Mouse (Mus musculus) thymus, postnatal 10 days (tissue): Measurements from ENCODE around the gene Bcl9.

Source experiments
- DNase-seq, 2 experiments: peaks; one replicate each; pipeline ENCODE4 v3.0.0; 2021; ENCODE audit warnings: low spot score in 2 of 2

Bcl9 gene

DNA sequence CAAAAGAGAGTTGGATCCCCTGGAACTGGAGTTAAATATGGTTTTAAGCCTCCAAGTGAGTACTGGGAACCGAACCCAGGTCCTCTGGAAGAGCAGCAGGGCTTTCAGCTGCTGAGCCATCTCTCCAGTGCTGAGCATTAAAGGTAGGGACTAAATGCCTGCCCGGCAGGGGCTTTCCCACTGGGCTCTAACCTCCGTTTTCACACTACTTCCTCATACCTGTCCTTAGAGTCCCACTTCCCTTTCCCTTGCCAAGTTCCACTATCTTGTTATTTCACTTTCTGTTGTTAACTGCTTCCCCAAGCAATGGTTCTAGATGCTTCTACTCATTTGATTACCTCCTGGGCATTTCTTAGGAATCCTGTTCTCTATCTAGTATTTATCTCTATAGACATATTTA is 65.4 kb downstream of the Bcl9 start:
- DNase-seq, result no peak

DNA sequence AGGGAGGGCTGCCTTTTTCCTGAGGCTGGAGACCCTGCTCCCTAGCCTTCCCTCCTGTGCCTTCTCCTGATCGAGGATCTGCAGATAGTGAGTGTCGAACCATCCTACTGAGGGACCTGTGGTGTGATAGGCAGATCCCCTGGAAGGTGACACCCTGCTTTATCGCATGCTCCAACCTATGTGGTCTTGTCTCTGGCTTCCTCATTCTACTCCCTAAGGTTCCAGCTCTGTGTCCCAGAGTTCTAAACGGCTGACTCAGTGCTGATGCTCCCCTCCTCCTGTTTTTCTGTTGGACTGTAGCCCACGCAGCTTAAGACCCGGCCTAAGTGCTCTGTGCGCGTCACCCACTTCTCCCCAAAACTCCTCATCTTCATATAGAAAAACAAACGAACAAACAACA is 65.9 kb downstream of the Bcl9 start:
- DNase-seq, result no peak

DNA sequence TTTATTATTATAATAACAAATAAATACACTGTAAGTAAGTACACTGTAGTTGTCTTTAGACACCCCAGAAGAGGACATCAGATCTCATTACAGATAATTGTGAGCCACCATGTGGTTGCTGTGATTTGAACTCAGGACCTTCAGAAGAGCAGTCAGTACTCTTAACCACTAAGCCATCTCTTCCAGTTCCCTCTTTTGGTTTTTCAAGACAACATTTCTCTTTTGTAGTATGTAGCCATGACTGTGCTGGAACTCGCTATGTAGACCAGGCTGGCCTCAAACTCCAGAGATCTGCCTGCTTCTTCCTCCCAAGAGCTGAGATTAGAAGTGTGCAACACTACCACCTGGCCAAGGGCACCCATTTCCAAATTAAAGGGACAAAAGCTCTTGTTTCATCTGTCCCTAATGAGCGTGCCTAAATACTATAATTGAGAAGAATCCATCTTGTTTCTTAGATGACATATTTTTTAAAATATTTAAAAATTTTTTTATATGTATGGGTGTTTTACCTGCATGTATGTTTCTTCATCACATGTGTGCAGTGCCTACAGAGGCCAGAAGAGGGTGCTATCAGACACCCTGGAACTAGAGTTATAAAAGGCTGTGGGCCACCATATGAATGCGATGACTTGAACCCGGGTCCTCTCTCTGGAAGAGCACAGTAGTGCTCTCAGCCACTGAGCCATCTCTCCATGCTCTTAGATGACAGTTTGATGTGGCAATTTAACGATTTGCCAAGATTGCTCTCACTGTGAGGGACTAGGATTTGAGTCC is 66.9 kb downstream of the Bcl9 start:
- DNase-seq, result no peak

DNA sequence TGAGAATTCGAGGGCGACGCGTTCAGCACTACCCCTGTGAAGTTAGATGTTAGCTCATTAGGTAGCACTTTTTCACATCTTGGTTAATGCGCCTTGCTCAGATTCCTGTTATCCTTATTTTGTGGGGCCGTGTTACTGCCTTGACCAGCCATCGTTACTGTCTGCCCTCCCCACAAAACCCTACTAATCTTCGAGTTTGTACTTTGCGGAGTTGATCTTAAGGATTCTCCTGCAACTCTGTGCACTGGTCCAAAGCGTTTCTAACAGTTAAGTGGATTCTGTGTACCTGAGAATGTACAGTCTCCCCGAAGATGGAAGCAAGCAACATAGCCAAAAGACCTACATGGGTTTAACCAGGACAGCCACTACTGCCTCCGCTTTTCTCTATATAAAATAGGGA is 69.3 kb downstream of the Bcl9 start:
- DNase-seq, result no peak

DNA sequence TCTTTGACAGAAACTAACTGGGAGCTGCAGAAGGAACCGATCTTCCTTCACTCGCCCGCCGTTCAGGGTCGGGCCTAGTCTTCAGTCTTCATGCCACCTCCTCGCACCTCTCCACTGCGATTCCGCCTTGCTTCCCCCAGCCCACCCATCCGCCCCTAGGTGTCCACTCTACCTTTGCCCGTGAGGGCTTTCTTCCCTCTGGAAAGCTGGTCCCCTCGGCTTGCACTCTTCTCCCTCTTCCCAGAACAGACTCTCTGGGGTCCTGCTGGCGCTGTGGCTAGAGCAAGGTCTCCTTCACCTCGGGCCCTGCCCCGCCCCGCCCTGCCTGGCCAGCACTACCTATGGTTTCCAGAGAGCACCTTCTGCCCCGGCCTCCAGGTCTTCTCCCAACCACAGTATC is 69.7 kb downstream of the Bcl9 start:
- no peak for DNase-seq

DNA sequence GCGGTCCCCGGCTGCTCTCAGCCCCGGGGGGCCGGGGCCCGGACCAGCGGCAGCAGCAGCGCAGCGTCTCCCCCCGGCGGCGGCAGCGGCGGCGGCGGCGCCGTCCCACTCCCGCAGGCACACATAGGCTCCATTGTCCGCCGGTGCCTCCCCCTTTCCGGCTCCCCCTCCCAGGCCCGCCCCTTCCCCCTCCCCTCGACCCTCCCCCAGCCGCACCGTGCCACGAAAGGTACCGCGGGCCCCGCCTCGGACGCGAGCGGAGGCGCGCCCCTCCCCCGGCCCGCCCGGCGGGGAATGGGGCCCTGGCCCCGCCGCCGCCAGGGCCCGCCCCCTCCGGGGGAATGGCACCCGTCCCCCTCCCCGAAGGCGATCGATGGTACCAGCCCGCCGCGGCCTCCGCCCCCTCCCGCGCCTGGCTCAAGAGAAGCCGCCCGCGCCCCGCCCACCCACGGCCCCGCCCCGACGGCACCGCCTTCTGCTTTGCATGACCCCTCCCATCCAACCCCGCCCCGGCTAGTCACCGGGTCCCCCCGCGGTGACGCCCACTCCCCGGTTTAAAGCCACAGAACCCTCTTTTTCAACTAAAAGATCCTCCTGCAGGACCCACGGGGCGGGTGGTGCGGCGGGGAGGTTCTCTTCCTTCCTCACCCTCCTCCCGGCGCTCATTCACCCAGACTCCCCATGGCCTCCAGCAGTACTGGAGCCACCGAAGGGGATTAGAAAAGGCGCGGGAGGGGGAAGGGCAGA is 70.3 kb downstream of the Bcl9 start:
- peak; percentile 96 for DNase-seq

DNA sequence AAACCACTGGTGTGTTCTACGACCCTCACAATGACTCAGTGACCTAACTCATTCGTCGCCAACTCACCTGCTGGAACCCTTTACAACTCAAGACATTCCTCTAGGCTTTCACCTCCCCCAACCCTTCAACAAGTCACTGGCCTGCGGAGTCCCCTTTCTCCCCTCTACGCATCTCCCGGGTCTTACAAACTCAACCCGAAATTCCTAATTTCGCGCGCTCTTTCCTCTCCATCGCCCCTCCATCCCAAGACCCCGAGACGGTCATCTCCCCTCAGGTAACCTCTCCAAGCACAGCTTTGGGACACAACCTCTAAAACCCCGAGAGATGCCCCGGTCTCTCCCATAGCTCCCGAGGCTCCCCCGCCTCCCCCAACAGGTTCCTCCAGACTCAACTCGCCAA is 71.0 kb downstream of the Bcl9 start:
- no peak for DNase-seq

DNA sequence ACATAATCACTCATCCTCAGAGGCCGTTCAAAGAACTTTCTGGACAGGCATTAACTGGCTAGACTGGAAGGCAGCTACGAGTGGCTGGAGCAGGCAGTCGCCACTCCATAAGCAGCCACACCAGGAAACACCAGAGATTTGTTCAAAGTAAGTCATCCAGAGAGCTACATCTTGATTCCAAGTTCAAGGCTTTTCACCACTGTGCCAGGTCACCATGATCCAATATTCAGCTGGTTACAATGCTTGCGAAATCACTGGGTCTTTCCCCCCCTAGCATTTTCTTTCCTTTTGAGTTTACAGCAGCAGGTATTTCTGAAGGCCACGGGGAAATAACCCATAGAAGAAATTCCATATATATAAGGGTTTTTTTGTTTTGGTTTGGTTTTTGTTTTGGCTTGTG is 72.5 kb downstream of the Bcl9 start:
- no peak for DNase-seq

DNA sequence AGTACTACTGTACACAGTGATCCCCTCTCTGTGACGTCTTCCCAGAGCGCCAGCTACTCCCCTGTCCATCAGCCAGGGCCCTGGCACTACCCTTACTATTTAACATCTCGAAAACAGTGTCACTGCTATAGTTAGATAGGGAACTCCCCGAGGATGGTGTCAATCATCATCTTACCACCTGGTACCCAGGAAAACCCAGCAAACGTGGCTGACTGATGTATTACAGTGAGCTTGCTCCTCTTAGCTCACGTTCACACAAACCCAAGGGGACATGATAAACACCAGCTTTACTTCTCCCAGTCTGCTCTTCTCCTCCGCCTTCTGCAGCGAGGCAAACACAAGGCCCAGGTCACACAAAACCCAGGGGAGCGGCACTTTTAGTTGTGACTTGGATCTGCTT is 74.5 kb downstream of the Bcl9 start:
- DNase-seq, result no peak

DNA sequence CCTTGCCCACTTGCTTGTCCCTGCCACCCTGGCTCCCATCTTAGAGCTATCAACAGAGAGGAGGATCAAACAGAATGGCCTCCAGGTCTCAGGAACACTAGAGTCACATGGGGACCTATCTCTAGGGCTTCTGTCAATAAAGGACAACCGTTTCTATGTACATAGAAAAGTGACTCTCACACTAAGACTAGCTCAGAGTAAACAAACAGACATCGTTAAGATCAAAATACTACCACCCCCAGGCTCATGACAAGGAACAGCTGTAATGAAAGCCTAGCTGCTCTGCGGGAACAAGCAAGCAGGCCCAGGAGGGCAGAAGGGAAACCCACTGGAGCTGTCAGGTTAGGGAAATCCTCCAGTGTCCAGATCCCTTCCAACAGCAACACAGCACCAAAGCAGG is 82.2 kb downstream of the Bcl9 start:
- no peak for DNase-seq

DNA sequence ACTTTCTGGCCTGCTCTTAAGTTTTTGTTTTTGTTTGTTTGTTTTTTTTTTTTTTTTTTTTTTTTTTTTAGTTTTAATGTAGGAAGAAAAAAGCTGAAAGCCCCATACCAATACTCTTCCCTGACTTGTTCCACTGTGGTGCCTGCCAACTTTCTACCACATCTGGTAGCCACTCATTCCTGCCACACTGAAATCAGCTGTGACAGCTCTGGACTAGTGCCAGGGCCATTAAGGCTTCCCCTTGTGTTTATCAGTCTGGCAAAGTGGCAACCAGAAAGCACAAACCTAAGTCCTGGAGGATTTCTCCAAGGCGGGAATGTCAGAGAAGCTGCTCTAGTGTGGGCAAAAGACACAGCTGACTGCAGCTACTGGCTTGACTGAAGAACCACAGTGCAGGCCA is 83.3 kb downstream of the Bcl9 start:
- no peak for DNase-seq

DNA sequence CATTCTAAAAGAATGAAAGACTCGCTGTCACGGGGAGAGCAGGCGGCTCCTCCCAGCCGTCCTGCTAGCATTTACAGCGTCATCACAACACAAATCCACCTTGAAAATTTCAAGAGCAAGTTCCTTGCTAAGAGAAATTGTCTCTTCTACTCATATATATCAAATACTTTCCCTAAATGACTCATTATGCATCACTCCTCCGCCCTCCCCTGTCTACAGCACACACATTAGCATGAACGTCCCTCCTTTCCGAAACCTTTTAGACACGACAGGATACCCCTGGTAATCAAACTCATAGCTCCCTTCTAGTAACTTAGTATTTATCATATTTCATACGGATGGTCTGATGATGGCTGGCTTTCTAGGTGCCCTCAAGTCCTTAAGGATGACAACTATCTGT is 83.8 kb downstream of the Bcl9 start:
- no peak for DNase-seq

DNA sequence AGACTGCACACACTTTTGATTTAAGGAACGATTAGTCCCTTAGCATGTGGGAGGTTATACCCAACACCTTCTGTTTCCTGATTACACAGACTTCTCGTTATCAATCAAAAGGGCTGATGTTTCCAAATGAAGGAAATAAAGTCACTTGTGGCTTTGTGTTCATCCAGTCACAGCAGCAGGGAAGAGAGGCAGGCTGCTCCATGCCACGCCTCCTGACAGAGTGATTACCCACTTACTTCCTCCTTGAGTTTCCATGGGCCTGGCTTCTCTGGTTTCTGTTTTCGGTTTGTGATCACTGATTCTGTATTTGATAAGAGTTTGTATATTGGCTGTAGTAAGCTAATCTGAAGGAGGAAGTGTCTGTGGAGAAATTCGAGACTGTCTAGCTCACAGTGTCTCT is 86.5 kb downstream of the Bcl9 start:
- no peak for DNase-seq

DNA sequence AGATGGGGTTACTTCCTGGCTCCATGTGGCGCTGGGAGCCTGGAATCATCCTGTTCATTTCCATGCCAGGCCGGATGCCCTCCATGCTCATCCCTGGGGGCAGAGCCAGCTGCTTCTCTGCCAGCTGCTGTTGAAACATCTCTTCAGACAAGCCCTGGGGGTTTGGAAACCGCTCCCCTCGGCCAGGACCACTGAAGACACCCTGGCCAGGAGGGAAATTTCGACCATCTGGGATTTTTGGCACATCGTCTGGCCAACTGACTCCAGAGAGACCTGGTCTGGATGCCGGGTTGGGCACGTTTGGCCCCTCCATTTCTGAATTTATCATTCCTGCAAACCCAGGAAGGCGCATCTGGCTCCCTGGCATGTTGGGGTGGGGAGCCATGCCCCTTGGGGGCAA is 88.4 kb downstream of the Bcl9 start:
- DNase-seq, result no peak

DNA sequence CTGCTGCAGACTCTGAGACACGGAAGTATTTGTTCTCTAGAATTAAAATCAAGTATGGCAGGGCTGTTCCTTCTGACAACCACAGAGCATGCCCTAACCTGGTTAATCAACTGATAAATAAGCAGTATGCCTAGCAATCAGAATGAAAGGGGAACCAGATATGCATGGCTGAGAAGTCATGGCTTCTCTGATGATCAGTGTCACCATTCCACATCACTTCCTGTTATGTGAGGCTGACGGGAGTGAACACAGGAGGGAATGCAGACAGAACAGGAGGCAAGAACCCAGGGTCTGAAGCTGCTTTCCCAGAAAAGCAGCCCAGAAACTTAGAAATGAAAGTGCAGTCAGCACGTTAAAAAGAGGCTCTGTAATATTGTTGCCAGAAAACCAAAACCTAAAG is 91.2 kb downstream of the Bcl9 start:
- no peak for DNase-seq

DNA sequence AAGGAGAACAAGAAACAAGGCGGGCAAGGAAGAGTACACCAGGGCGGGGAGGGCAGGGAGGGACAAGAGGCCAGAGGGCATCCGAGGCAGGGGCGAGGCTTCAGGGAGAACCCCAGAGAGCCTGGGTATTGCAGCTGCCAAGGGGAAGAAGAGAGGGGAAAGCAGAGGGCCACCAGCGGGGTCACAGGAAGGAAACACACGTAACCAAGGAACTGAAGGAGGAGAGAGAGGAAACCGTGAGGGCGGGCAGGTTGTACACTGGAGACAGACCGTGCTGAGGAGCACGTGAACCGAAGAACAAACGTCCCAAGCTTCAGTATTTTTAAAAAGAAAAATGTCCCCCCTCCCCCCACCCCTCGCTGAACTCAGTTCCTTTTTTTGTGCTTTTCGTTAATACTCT is 93.8 kb downstream of the Bcl9 start:
- peak; percentile 35 to 46 for DNase-seq

DNA sequence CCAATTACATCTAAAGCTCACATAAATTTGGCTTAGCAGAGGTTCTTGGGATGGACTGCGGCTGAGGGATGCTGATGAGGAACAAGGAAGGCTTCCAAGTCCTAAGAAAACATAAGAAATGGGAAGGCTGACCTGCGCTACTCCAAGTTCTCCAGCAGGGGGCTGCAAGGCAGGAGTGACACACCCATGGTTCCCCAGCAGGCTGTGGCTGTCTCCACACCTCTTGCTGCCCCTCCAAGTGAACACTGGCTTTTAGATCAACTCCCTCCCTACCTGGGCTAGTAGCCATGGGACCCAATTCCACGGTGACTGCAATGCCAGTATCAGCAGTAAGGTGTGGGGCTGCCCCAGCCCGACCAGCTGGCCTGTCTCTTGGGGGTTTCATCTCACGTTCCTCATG is 95.8 kb downstream of the Bcl9 start:
- DNase-seq, result peak; percentile 23 to 65

DNA sequence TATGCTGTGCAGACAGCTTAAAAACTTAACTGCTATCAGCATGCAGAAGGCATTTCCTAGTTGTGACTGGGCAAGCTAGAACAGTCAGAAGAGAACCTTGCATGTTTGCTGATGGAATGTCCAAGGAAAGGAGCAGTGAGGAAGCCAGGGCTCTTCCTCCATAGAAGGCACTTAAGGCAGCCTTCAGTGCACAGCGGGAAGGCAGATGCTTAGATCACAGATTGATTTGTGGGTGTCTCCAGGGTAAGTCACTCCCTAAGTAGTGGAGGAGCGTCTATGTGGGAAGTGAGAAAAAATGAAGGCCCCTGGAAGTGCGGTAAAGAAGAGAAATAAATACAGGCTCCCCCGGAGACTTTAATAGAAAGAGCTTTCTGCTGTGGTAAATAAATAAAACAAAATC is 98.5 kb downstream of the Bcl9 start:
- DNase-seq, result no peak

DNA sequence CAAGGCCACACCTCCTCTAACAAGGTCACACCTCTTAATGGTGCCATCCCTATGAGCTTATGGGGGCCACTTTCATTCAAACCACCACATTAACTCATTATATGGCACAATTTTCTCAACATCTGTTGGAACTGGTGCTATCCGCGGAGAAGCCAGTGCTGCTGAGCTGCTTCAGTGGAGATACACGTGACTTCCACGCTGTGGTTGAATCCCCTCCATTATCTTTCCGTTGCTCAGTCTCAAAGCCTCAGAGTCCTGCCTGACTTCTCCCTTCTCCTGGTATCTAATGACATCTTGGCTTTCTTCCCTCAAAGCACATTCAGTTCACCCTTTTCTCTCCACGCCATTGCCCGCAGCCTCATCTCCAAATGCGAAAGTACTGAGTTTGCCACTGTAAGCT is 101.1 kb downstream of the Bcl9 start:
- DNase-seq, result no peak

DNA sequence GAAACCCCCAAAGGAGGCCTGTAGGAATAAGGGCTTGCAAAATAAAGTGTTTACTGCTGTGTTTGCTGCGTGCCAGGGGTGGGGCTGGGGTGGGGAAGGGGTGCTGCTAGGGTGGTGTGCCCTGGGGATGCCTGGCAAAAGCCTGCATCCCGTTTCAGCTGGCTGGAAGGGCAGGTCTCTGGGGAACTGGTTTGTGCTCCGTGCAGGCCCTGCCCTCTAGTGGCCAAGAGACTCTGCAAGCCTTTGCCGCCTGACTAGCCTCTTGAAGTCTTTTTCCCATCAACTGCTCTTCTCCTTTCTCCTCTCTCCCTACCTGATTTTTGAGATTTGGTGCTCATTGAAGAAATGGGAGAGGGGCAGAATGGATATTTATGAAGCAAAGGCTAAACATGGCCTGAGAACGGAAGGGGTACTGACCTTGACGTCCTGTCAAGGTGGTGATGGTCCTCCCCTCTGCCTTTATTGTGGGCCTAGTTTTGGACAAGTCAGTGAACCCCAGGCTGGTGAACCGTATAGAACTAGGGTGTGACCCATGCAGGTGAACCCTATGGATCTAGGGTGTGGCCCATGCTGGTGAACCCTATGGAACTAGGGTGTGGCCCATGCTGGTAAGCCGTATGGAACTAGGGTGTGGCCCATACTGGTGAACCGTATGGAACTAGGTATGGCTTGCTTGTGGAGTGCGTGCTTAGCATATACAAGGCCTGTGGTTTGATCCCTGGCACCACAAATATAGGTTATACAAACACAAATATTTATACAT is 112.4 kb downstream of the Bcl9 start:
- peak; percentile 34 to 64 for DNase-seq

DNA sequence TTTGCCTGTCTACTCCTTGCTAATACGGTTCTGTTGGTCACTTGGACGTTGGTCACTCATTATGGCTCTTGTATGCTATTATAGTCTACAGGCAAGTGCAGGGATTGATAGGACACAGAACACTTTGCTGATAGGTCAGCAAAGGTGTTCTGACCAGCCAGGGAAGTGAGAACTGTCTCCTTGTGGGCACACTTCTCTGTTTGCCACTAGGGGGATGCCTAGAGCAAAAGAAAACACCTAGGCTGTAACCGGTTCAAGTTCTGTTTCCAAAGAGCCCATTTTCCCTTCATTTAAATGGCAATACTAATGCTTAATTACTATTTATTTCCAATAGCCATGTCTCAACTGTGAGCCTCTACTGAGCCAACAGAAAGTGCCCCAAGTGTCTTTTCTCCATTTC is 113.9 kb downstream of the Bcl9 start:
- DNase-seq, result peak in 1 of 2 experiments; percentile 23

DNA sequence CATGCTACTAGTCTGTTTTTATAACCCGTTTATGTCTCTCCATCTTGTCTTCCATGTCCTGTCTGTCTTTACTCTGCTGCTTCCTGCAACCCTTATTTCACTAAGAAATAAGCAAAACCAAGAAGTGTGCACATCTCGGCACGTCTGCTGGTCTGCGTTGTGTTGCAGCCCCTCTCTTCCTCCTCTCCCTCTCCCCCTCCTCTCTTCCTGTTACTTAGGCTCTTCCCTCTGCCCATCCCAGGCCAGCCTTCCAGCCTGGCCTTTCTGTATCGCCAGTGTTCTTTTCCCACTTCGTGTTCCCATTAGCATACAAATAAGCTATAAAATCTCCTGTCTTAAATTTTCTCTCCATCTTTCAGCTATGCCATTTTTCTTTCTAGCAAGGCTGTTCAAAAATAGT is 117.2 kb downstream of the Bcl9 start:
- no peak for DNase-seq

DNA sequence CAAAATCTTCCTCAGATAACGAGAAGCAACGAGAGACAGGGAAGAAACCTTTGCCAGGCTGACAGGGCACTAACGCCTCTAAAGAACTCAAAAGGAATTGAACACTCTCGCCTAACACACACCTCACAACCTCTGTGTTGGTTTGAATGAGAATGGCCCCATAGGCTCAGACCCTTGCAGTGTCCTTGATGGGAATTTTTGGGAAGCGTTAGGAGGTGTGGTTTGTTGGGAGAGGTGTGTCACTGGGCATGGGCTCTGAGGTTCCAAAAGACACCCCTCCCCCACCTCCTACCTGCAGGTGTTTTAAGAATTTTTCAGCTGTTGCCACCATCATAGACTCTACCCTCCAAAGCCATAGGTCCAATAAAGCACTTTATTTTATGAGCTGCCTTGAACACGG is 118.8 kb downstream of the Bcl9 start:
- DNase-seq, result no peak
